ENCODE assay signal across 10 mouse cellular contexts in genomic region chr7:29391761-29392512, GRCm38 (mm10).
DNase-seq lines count a peak whose midpoint lies in the region; ATAC-seq and TF ChIP-seq lines count a peak whose summit lies in the region.
"Had no signal": no experiment of that assay in that cellular context is flagged by ENCODE, and none has a peak within 500 bp of the region (broad histone marks: within the 10 kb centered on the region; RNA-seq: fewer than 3 reads in every experiment).

No protein-coding gene starts in this region.

- peak; percentile 54; the same call in 1 of the 2 replicates for ATAC-seq in embryonic facial prominence, embryonic 14.5 days (ENCODE audit: low read depth)
- ATAC-seq in lung, embryonic 15.5 days (ENCODE audit: borderline replicate concordance, extremely low read depth, low FRiP score, low TSS enrichment): no peak

- H3K36me3 ChIP-seq in E14TG2a.4 (ENCODE audit: insufficient read depth, low read length): peaks cover 54% of the 10 kb centered on the region
- peaks cover 35% of the 10 kb centered on the region for H3K36me3 ChIP-seq in embryonic facial prominence, embryonic 14.5 days (ENCODE audit: control insufficient read depth, insufficient read depth, low read length)
- peaks cover 30% of the 10 kb centered on the region for H3K36me3 ChIP-seq in lung, embryonic 15.5 days

- no peaks in the 10 kb centered on the region for H3K27me3 ChIP-seq in E14TG2a.4 (ENCODE audit: insufficient read depth, low read length)
- H3K27me3 ChIP-seq in embryonic facial prominence, embryonic 14.5 days (replicated peaks; ENCODE audit: control insufficient read depth, insufficient read depth, low read length): no peaks in the 10 kb centered on the region
- H3K27me3 ChIP-seq in lung, embryonic 15.5 days: no peaks in the 10 kb centered on the region

- H3K4me1 ChIP-seq in E14TG2a.4 (replicated peaks; ENCODE audit: low read depth, low read length): peaks cover 82% of the 10 kb centered on the region
- H3K4me1 ChIP-seq in embryonic facial prominence, embryonic 14.5 days (ENCODE audit: control insufficient read depth, insufficient read depth, low read length): no peaks in the 10 kb centered on the region
- H3K4me1 ChIP-seq in lung, embryonic 15.5 days: peaks cover 28% of the 10 kb centered on the region

- no peaks in the 10 kb centered on the region for H3K9me3 ChIP-seq in E14TG2a.4 (ENCODE audit: low read length)
- H3K9me3 ChIP-seq in embryonic facial prominence, embryonic 14.5 days (ENCODE audit: control insufficient read depth, low read length): no peaks in the 10 kb centered on the region
- H3K9me3 ChIP-seq in lung, embryonic 15.5 days: no peaks in the 10 kb centered on the region
- H3K9me3 ChIP-seq: heart, embryonic 13.5 days had no signal

- WGBS in embryonic facial prominence, embryonic 14.5 days: 83% methylated on average over 25 of the region's 25 CpGs
- WGBS in lung, embryonic 15.5 days: 53% methylated on average over 25 of the region's 25 CpGs

- no peak overlapping the region for H3K9ac ChIP-seq in embryonic facial prominence, embryonic 14.5 days (ENCODE audit: low read depth, low read length)
- no peak overlapping the region for H3K9ac ChIP-seq in lung, embryonic 15.5 days
- H3K9ac ChIP-seq: heart, embryonic 13.5 days had no signal

- no peak for TF ChIP-seq CTCF in E14TG2a.4 (conservative IDR thresholded peaks at IDR 0.05; ENCODE audit: low read length)

- no peak overlapping the region for H3K27ac ChIP-seq in embryonic facial prominence, embryonic 14.5 days (replicated peaks; ENCODE audit: low read depth, low read length)
- H3K27ac ChIP-seq in lung, embryonic 15.5 days: peak overlapping the region; percentile 79
- H3K27ac ChIP-seq: heart, embryonic 13.5 days had no signal

- peak overlapping the region; percentile 68 for H3K4me3 ChIP-seq in E14TG2a.4 (replicated peaks; ENCODE audit: low read length)
- no peak overlapping the region for H3K4me3 ChIP-seq in embryonic facial prominence, embryonic 14.5 days (ENCODE audit: low read depth, low read length)
- no peak overlapping the region for H3K4me3 ChIP-seq in lung, embryonic 15.5 days
- H3K4me3 ChIP-seq: heart, embryonic 13.5 days had no signal

- H3K4me2 ChIP-seq in embryonic facial prominence, embryonic 14.5 days (ENCODE audit: low read depth, low read length): no peak overlapping the region
- no peak overlapping the region for H3K4me2 ChIP-seq in lung, embryonic 15.5 days
- H3K4me2 ChIP-seq: heart, embryonic 13.5 days had no signal

- peak; percentile 56 for DNase-seq in gastrocnemius, postnatal 10 days
- DNase-seq in gastrocnemius, adult 8-10 months (ENCODE audit: low spot score in 2 of 2): no peak
- DNase-seq in embryonic facial prominence, embryonic 14.5 days (ENCODE audit: low spot score): peak; percentile 29
- no peak for DNase-seq in embryo, embryonic 10 days (ENCODE audit: low spot score)
- no peak for DNase-seq in thymus, adult 18-20 months
- no peak for DNase-seq in layer of hippocampus, postnatal 25 days (ENCODE audit: extremely low spot score in 1 of 2, low spot score in 1 of 2)
- DNase-seq: kidney, postnatal 25 days had no signal

Comparison
In these comparisons a context has a peak if more than half of its experiments do, and no peak if none do; other contexts are left out.
1. DNase-seq: peak in gastrocnemius, postnatal 10 days (single experiment) and embryonic facial prominence, embryonic 14.5 days (single experiment); none in gastrocnemius, adult 8-10 months (0 of 2), embryo, embryonic 10 days (single experiment), thymus, adult 18-20 months (0 of 2) and layer of hippocampus, postnatal 25 days (0 of 2).